ENCODE assay signal across 10 mouse cellular contexts in the genomic region with DNA sequence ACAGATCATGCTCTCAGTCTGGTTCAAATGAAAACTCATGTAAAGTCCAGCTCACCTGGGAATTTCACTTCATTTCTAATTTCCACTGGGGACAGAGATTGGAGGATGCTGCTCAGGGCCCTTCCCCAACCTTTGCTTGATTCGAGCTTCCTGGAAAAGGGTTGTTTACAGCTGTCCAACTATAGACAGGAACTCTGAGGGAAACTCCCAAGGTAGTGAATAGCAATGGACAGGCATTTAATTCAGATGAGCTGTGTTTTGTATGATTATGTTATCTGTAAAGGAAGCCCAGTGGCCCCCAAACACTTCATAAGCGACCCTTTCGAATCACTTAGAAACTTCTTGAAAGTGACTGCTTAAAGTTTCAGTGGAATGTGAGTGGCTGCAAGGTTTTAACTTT.
"Had no signal": no experiment of that assay in that cellular context is flagged by ENCODE, and none has a peak within 500 bp of the region (broad histone marks: within the 10 kb centered on the region; RNA-seq: fewer than 3 reads in every experiment).

No protein-coding gene starts in this region.

- H3K27me3 ChIP-seq: kidney, embryonic 15.5 days; midbrain, embryonic 15.5 days; neural tube, embryonic 13.5 days had no signal

- H3K9ac ChIP-seq: kidney, embryonic 15.5 days; liver, embryonic 15.5 days; midbrain, embryonic 15.5 days; neural tube, embryonic 13.5 days had no signal

- H3K4me3 ChIP-seq: kidney, embryonic 15.5 days; left cerebral cortex, adult 2 months; limb, embryonic 10.5 days; liver, embryonic 15.5 days; midbrain, embryonic 15.5 days; neural tube, embryonic 13.5 days had no signal

- H3K4me1 ChIP-seq: midbrain, embryonic 15.5 days had no signal

- H3K4me2 ChIP-seq: kidney, embryonic 15.5 days; liver, embryonic 11.5 days; liver, embryonic 15.5 days; midbrain, embryonic 15.5 days; neural tube, embryonic 13.5 days had no signal

- ATAC-seq: midbrain, embryonic 15.5 days had no signal

- H3K27ac ChIP-seq: left cerebral cortex, adult 2 months; limb, embryonic 10.5 days; liver, embryonic 15.5 days; midbrain, embryonic 15.5 days; neural tube, embryonic 13.5 days had no signal

- DNase-seq: kidney, adult 18-20 months; right cerebral cortex, adult 18-20 months; right cerebral cortex, postnatal 25 days had no signal

- H3K9me3 ChIP-seq: kidney, embryonic 15.5 days; limb, embryonic 10.5 days; liver, embryonic 15.5 days; midbrain, embryonic 15.5 days; neural tube, embryonic 13.5 days had no signal

- H3K36me3 ChIP-seq: kidney, embryonic 15.5 days; limb, embryonic 10.5 days; liver, embryonic 15.5 days; midbrain, embryonic 15.5 days; neural tube, embryonic 13.5 days had no signal
